Mouse (Mus musculus): ENCODE data around the gene Rnf167. TPM values are rescaled to one million over a fixed set of nuclear protein-coding genes. Genes with fewer than 3 reads are reported as not detected.

The Rnf167 gene
- polyA plus RNA-seq, 1 experiment from 2014 or later = 118 TPM

DNA sequence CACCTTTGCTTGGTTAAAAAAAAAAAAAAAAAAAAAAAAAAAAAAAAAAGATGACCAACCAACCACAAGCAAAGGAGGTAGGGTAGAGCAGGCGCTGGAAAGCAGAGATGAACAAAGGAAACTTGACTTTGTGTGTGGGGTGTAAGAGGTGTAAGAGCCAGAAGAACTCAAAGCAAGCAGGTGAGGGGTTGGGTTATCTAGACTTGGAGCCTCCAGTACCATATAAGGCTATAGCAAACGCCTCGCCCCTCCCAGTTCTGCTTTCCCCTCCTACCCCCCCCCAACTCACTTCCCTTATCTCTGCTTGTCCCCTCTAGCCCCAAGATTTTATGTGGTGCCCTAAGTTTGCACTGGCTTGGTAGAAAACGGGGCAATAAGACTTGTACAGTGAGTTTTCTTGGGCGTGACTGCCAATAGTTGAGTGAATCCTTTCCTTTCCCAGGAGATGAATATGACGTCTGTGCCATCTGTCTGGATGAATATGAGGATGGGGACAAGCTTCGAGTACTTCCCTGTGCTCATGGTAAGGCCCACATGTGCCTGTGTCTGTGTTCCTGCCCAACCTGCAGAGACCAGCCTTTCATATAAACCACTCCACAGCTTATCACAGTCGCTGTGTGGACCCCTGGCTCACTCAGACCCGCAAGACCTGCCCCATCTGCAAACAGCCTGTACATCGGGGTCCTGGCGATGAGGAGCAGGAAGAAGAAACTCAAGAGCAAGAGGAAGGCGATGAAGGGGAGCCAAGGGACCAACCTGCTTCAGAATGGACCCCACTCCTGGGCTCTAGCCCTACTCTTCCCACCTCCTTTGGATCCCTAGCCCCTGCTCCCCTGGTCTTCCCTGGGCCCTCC, 3.5 kb downstream of the Rnf167 start:
- peaks cover 35% of the 10 kb centered on the region for H3K4me1 ChIP-seq (ENCODE audit: control insufficient read depth, insufficient read depth, low read length)
- peaks cover 41% of the 10 kb centered on the region for H3K36me3 ChIP-seq (ENCODE audit: control insufficient read depth, insufficient read depth, low read length)

GRCm38 (mm10) chr11:70651391-70651790, 4.4 kb downstream of the Rnf167 start:
- Histone ChIP-seq H3K9me3 (ENCODE audit: control insufficient read depth, low read depth, low read length) (no peaks in the 10 kb centered on the region), H3K36me3 (ENCODE audit: control insufficient read depth, insufficient read depth, low read length) (peaks cover 40% of the 10 kb centered on the region), H3K9ac (replicated peaks; ENCODE audit: low read depth, low read length) (no peak overlapping the region), H3K27ac (ENCODE audit: low read length) (no peak overlapping the region), H3K4me3 (ENCODE audit: low read depth, low read length) (peak overlapping the region; percentile 100; the same call in 1 of the 2 replicates), H3K27me3 (ENCODE audit: control insufficient read depth, insufficient read depth, low read length) (no peaks in the 10 kb centered on the region), H3K4me2 (replicated peaks; ENCODE audit: low read depth, low read length) (peak overlapping the region; percentile 85; the same call in 1 of the 2 replicates), H3K4me1 (ENCODE audit: control insufficient read depth, insufficient read depth, low read length) (peaks cover 32% of the 10 kb centered on the region)
- no peak for ATAC-seq (ENCODE audit: insufficient number of reproducible peaks, insufficient read depth, low FRiP score, low read depth)
- WGBS = 60% methylated on average over 2 of the region's 2 CpGs

More for the DNA sequence above, 3.5 kb downstream of the Rnf167 start:
- H3K9ac ChIP-seq (replicated peaks; ENCODE audit: low read depth, low read length) = no peak overlapping the region
- H3K27me3 ChIP-seq (ENCODE audit: control insufficient read depth, insufficient read depth, low read length) = no peaks in the 10 kb centered on the region
- 70% methylated on average over 12 of the region's 12 CpGs for WGBS
- H3K4me2 ChIP-seq (replicated peaks; ENCODE audit: low read depth, low read length) = peak overlapping the region; percentile 85; the same call in 1 of the 2 replicates
- peak overlapping the region; percentile 100; the same call in 1 of the 2 replicates for H3K4me3 ChIP-seq (ENCODE audit: low read depth, low read length)
- ATAC-seq (ENCODE audit: insufficient number of reproducible peaks, insufficient read depth, low FRiP score, low read depth) = no peak
- H3K9me3 ChIP-seq (ENCODE audit: control insufficient read depth, low read depth, low read length) = no peaks in the 10 kb centered on the region
- H3K27ac ChIP-seq (ENCODE audit: low read length) = peak overlapping the region; percentile 63

- peaks cover 41% of the 10 kb centered on the region for H3K4me1 ChIP-seq (ENCODE audit: control insufficient read depth, insufficient read depth, low read length)
- 59% methylated on average over 12 of the region's 12 CpGs for WGBS
- H3K9me3 ChIP-seq (ENCODE audit: control insufficient read depth, low read depth, low read length) = no peaks in the 10 kb centered on the region
- H3K4me2 ChIP-seq (replicated peaks; ENCODE audit: low read depth, low read length) = peak overlapping the region; percentile 85
- H3K27me3 ChIP-seq (ENCODE audit: control insufficient read depth, insufficient read depth, low read length) = no peaks in the 10 kb centered on the region
- peak overlapping the region; percentile 99; the same call in 1 of the 2 replicates for H3K27ac ChIP-seq (ENCODE audit: low read length)
- no peak for ATAC-seq (ENCODE audit: insufficient number of reproducible peaks, insufficient read depth, low FRiP score, low read depth)
- H3K9ac ChIP-seq (replicated peaks; ENCODE audit: low read depth, low read length) = peak overlapping the region; percentile 98; the same call in 1 of the 2 replicates
- H3K36me3 ChIP-seq (ENCODE audit: control insufficient read depth, insufficient read depth, low read length) = peaks cover 40% of the 10 kb centered on the region
- peak overlapping the region; percentile 100 for H3K4me3 ChIP-seq (ENCODE audit: low read depth, low read length)
Measured at GRCm38 (mm10) chr11:70652029-70652883, 5.2 kb downstream of the Rnf167 start.

DNA sequence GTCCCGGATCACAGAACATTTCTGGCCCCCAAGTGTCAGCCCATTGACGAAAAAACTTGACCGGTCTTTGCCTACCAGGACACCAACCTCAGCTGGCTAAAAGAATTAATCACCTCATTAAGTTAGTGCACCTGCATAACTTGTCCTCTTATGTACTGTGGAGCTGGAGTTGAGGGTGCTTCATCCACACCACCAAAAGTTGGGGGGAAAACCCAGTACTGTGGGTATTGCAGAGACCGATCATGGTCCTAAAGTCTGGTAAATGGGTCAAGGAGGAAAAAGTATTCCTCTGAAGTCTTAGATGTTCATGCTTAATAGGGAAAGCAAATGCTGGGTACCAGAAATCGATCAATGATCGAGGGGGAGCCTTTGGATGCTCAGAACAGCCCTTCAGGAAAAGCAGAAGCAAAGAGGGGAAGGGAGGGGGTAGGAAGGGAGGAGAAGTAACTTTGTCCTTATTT, 5.9 kb downstream of the Rnf167 start:
- Histone ChIP-seq H3K4me1 (ENCODE audit: control insufficient read depth, insufficient read depth, low read length) (peaks cover 42% of the 10 kb centered on the region), H3K4me3 (ENCODE audit: low read depth, low read length) (peak overlapping the region; percentile 100), H3K27me3 (ENCODE audit: control insufficient read depth, insufficient read depth, low read length) (no peaks in the 10 kb centered on the region), H3K9me3 (ENCODE audit: control insufficient read depth, low read depth, low read length) (no peaks in the 10 kb centered on the region), H3K4me2 (replicated peaks; ENCODE audit: low read depth, low read length) (peak overlapping the region; percentile 85), H3K9ac (replicated peaks; ENCODE audit: low read depth, low read length) (peak overlapping the region; percentile 98), H3K27ac (ENCODE audit: low read length) (peak overlapping the region; percentile 99), H3K36me3 (ENCODE audit: control insufficient read depth, insufficient read depth, low read length) (peaks cover 40% of the 10 kb centered on the region)
- ATAC-seq (ENCODE audit: insufficient number of reproducible peaks, insufficient read depth, low FRiP score, low read depth) = no peak
- 43% methylated on average over 6 of the region's 6 CpGs for WGBS

DNA sequence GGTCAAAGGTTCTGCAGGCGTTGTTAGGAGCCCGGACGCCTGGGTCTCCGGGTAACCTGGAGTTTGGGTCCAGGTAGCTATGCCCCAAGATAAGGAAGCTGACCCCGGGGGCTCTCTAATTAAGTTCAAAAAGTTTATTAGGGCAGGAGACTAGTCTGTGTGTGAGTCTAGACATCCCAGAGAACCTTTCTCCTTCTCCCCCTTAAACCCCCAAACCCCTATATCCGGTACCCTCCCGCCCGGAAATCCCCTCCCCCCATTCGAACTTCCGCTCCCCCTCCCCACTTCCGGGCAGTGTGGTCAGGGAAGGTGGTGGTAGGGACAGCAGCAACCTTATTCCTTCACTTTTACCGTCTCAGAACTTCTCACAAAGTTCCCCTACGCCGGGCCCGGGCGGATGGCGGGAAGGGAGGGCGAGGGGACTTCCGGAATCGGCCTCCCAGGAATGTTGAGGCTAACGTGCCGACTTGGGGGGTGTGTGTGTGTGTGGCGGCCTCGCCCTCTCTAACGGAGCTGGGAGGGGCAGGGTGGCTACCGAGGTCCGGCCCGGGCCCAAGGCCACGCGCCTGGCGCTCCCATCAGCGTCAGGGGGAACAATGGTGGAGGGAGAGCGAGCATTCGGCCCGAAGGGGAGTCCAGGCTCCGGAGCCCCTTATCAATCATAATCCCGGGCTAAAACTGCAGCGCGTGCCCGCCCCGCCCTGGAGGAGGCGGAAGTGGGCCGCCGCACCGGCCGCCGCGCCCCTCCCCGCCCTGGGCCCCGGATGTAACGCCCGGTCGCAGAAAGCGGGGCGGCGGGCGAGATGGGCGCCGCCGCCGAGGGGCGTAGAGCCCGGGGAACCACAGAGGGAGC, 6.5 kb downstream of the Rnf167 start:
- H3K9ac ChIP-seq (replicated peaks; ENCODE audit: low read depth, low read length) = peak overlapping the region; percentile 98
- H3K27ac ChIP-seq (ENCODE audit: low read length) = peak overlapping the region; percentile 99
- under 1% methylated on average over 62 of the region's 63 CpGs for WGBS
- H3K4me3 ChIP-seq (ENCODE audit: low read depth, low read length) = peak overlapping the region; percentile 100
- H3K27me3 ChIP-seq (ENCODE audit: control insufficient read depth, insufficient read depth, low read length) = no peaks in the 10 kb centered on the region
- peak; percentile 29; the same call in 1 of the 2 replicates for ATAC-seq (ENCODE audit: insufficient number of reproducible peaks, insufficient read depth, low FRiP score, low read depth)
- no peaks in the 10 kb centered on the region for H3K9me3 ChIP-seq (ENCODE audit: control insufficient read depth, low read depth, low read length)
- peaks cover 37% of the 10 kb centered on the region for H3K36me3 ChIP-seq (ENCODE audit: control insufficient read depth, insufficient read depth, low read length)
- peaks cover 38% of the 10 kb centered on the region for H3K4me1 ChIP-seq (ENCODE audit: control insufficient read depth, insufficient read depth, low read length)
- H3K4me2 ChIP-seq (replicated peaks; ENCODE audit: low read depth, low read length) = peak overlapping the region; percentile 85

DNA sequence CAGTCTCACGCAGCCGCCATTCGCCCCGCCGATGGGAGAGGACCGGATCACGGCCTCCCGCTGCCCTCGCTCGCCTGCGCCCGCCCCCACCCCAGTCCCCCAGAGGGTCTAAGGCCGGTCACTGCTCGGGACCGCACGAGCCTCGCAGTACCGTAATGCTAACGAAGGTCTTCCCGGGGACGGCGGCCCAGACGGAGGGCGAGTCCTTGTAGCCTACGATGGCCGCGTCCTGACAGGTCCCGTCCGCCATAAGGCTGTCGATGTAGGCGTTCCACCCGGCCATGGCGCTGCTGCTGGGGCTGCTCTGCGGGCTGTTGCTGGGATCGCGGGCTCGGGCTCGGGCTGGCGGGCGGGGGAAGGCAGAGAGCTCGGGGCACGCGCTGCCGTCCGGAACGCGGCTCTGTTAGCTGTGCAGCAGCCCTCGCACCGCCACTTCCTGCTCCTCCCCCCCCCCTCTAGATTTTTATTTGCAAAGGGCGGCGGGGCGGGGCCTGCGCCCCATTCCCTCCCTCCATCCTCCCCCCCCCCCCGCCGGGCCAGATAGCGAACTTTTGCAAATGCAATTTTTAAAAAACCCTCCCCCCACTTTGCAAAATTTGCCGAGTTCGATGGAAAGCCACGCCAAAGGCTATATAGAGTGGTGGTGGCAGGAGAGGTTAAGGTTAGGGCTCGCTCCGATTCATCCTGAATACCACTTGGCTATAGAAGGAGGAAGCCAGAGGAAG, 7.3 kb downstream of the Rnf167 start, which contains the start of gene Pfn1:
Gene Pfn1 (minus strand): TSS at position 447 of the 725 bp plus-strand sequence.
- Histone ChIP-seq H3K27me3 (ENCODE audit: control insufficient read depth, insufficient read depth, low read length) (no peaks in the 10 kb centered on the region), H3K27ac (ENCODE audit: low read length) (peak within 1 kb of the TSS; percentile 99), H3K4me1 (ENCODE audit: control insufficient read depth, insufficient read depth, low read length) (peaks cover 35% of the 10 kb centered on the region), H3K4me3 (ENCODE audit: low read depth, low read length) (peak within 1 kb of the TSS; percentile 100), H3K9ac (replicated peaks; ENCODE audit: low read depth, low read length) (peak within 1 kb of the TSS; percentile 98), H3K4me2 (replicated peaks; ENCODE audit: low read depth, low read length) (peak within 1 kb of the TSS; percentile 85), H3K9me3 (ENCODE audit: control insufficient read depth, low read depth, low read length) (no peaks in the 10 kb centered on the region), H3K36me3 (ENCODE audit: control insufficient read depth, insufficient read depth, low read length) (peaks cover 31% of the 10 kb centered on the region)
- peak; percentile 43; the same call in 1 of the 2 replicates for ATAC-seq (ENCODE audit: insufficient number of reproducible peaks, insufficient read depth, low FRiP score, low read depth)
- under 1% methylated on average over 57 of the region's 61 CpGs for WGBS

GRCm38 (mm10) chr11:70654923-70655570, 8.0 kb downstream of the Rnf167 start:
- H3K27me3 ChIP-seq (ENCODE audit: control insufficient read depth, insufficient read depth, low read length) = no peaks in the 10 kb centered on the region
- peaks cover 24% of the 10 kb centered on the region for H3K36me3 ChIP-seq (ENCODE audit: control insufficient read depth, insufficient read depth, low read length)
- peak overlapping the region; percentile 99 for H3K27ac ChIP-seq (ENCODE audit: low read length)
- WGBS = under 1% methylated on average over 48 of the region's 48 CpGs
- peak overlapping the region; percentile 85 for H3K4me2 ChIP-seq (replicated peaks; ENCODE audit: low read depth, low read length)
- ATAC-seq (ENCODE audit: insufficient number of reproducible peaks, insufficient read depth, low FRiP score, low read depth) = peak; percentile 29
- peaks cover 35% of the 10 kb centered on the region for H3K4me1 ChIP-seq (ENCODE audit: control insufficient read depth, insufficient read depth, low read length)
- H3K9me3 ChIP-seq (ENCODE audit: control insufficient read depth, low read depth, low read length) = no peaks in the 10 kb centered on the region
- H3K4me3 ChIP-seq (ENCODE audit: low read depth, low read length) = peak overlapping the region; percentile 100
- peak overlapping the region; percentile 98 for H3K9ac ChIP-seq (replicated peaks; ENCODE audit: low read depth, low read length)

All from stomach, embryonic 14.5 days (tissue).